Mouse (Mus musculus) spleen, adult 2 months (tissue): ENCODE data around the gene Ryr3.

Experiments
- CTCF ChIP-seq: fragments of 200-500 bp; IDR thresholded peaks from 2 replicates; pipeline ENCODE4 v1.5.1; 2011; ENCODE audit warnings: mild to moderate bottlenecking, inconsistent platforms; ENCODE audit not compliant: insufficient read depth, insufficient read length, insufficient replicate concordance; ENCODE audit errors: extremely low read depth
- POLR2A ChIP-seq: fragments of 200-500 bp; IDR thresholded peaks from 2 replicates; pipeline ENCODE4 v1.6.1; 2011; ENCODE audit warnings: low read depth, low read length, inconsistent platforms

- no peak for TF ChIP-seq CTCF
- no peak for TF ChIP-seq POLR2A
These were observed 404.1 kb downstream of the Ryr3 start for GRCm38 (mm10) chr2:112812637-112813402.
